Mouse (Mus musculus) hindbrain, embryonic 11.5 days (tissue): Measurements from ENCODE around the gene Upk3a. TPM values are rescaled to one million over a fixed set of nuclear protein-coding genes. Genes with fewer than 3 reads are reported as not detected.
A peak's percentile ranks its signal among the peaks of the same experiment; 100 is the strongest.

Experiments
- ATAC-seq: fragments of 200-750 bp; cut with Nextera tagmentation; 2 replicates; pipeline ENCODE4 v1.8.0; 2017; ENCODE audit warnings: mild to moderate bottlenecking, moderate TSS enrichment, moderate library complexity; ENCODE audit not compliant: low FRiP score
- DNase-seq: peaks from one replicate; pipeline ENCODE4 v3.0.0-alpha.2; 2015; ENCODE audit warnings: low spot score
- H3K27ac ChIP-seq: fragments of 300-500 bp; sonication (generic); 2 replicates; pipeline ENCODE4 v1.5.1; 2014; ENCODE audit warnings: mild to moderate bottlenecking, low read depth, low read length
- H3K27me3 ChIP-seq: fragments of 300-500 bp; sonication (generic); 2 replicates; pipeline ENCODE4 v1.6.1; 2014; ENCODE audit warnings: mild to moderate bottlenecking, low read length, moderate library complexity, mixed read lengths; ENCODE audit not compliant: control insufficient read depth, insufficient read depth
- H3K36me3 ChIP-seq: fragments of 300-500 bp; sonication (generic); 2 replicates; pipeline ENCODE4 v1.6.1; 2014; ENCODE audit warnings: mild to moderate bottlenecking, low read length, moderate library complexity, mixed read lengths; ENCODE audit not compliant: control insufficient read depth, insufficient read depth
- H3K4me1 ChIP-seq: fragments of 300-500 bp; sonication (generic); replicated peaks from 2 replicates; pipeline ENCODE4 v1.6.1; 2014; ENCODE audit warnings: low read length, mixed read lengths; ENCODE audit not compliant: control insufficient read depth, insufficient read depth
- H3K4me2 ChIP-seq: fragments of 300-500 bp; sonication (generic); replicated peaks from 2 replicates; pipeline ENCODE4 v1.6.1; 2014; ENCODE audit warnings: mild to moderate bottlenecking, low read depth, low read length
- H3K4me3 ChIP-seq: fragments of 300-500 bp; sonication (generic); 2 replicates; pipeline ENCODE4 v1.5.1; 2014; ENCODE audit warnings: low read depth, low read length
- H3K9ac ChIP-seq: fragments of 300-500 bp; sonication (generic); 2 replicates; pipeline ENCODE4 v1.6.1; 2014; ENCODE audit warnings: low read depth, low read length
- H3K9me3 ChIP-seq: fragments of 300-500 bp; sonication (generic); 2 replicates; pipeline ENCODE4 v1.6.1; 2016; ENCODE audit warnings: low read length; ENCODE audit not compliant: control insufficient read depth
- WGBS: fragments of 180-500 bp; shearing (Covaris S2); extraction: QIAGEN DNeasy Blood & Tissue Kit; methylation state at CpG from one replicate; pipeline ENCODE4 v1.1.7; 2014; 5-methylcytosine and 5-hydroxymethylcytosine counted together
- polyA plus RNA-seq: library from polyadenylated mRNA; unstranded; fragments of >200 nt; fragmentation: Nextera tagmentation; extraction: Ambion mirVana; gene quantifications from 2 replicates; pipeline ENCODE4 v1.2.1, GENCODE M21; 2014

The Upk3a gene
- polyA plus RNA-seq, 1 experiment from 2014 or later, result not detected

GRCm38 (mm10) chr15:85054098-85054497 lies 37.2 kb downstream of the Upk3a start:
- H3K36me3 ChIP-seq, result 0 out of 2 replicates have a peak, but pooled peaks cover 6% of the 10 kb centered on the region
- WGBS, result 96% methylated on average over 3 of the region's 3 CpGs
- H3K4me3 ChIP-seq, result no peak overlapping the region
- H3K4me2 ChIP-seq, result no peak overlapping the region
- no peaks in the 10 kb centered on the region for H3K27me3 ChIP-seq
- no peaks in the 10 kb centered on the region for H3K4me1 ChIP-seq
- H3K27ac ChIP-seq, result no peak overlapping the region
- H3K9ac ChIP-seq, result no peak overlapping the region
- ATAC-seq (no peak), DNase-seq (no peak)
- H3K9me3 ChIP-seq, result no peaks in the 10 kb centered on the region

GRCm38 (mm10) chr15:85055186-85055585 lies 38.2 kb downstream of the Upk3a start:
- H3K27me3 ChIP-seq, result no peaks in the 10 kb centered on the region
- ATAC-seq, result no peak
- WGBS, result 89% methylated on average over 4 of the region's 4 CpGs
- no peak for DNase-seq
- H3K4me3 ChIP-seq, result no peak overlapping the region
- H3K36me3 ChIP-seq, result 0 out of 2 replicates have a peak, but pooled peaks cover 6% of the 10 kb centered on the region
- H3K4me2 ChIP-seq, result no peak overlapping the region
- H3K4me1 ChIP-seq, result no peaks in the 10 kb centered on the region
- H3K27ac ChIP-seq, result no peak overlapping the region
- H3K9me3 ChIP-seq, result no peaks in the 10 kb centered on the region
- no peak overlapping the region for H3K9ac ChIP-seq

DNA sequence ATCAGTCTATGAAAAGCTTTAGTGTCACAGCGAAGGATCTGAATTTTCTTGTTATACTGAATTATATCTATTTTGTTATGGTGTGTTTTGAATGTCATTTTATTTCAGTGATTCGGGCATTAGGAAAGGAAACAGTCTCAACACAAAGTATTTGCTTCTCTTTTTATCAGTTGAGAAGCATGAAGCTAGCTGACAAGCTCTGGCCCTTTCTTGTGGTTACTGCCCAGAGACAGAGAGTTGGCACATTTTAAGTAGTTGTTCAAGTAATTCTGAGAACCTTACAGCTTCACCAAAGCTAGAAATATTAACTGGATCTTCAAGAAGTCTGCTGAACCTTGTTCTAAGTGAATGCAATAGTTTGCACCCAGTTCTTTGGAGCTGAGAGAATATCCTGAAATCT lies 46.5 kb downstream of the Upk3a start:
- no peaks in the 10 kb centered on the region for H3K27me3 ChIP-seq
- no peak for DNase-seq
- ATAC-seq, result no peak
- H3K9ac ChIP-seq, result no peak overlapping the region
- no peaks in the 10 kb centered on the region for H3K36me3 ChIP-seq
- 94% methylated on average over 2 of the region's 2 CpGs for whole genome bisulfite sequencing
- no peak overlapping the region for H3K4me3 ChIP-seq
- H3K4me2 ChIP-seq, result no peak overlapping the region
- no peak overlapping the region for H3K27ac ChIP-seq
- no peaks in the 10 kb centered on the region for H3K9me3 ChIP-seq
- H3K4me1 ChIP-seq, result no peaks in the 10 kb centered on the region

- H3K36me3 ChIP-seq, result no peaks in the 10 kb centered on the region
Observed at GRCm38 (mm10) chr15:85070561-85070960, 53.6 kb downstream of the Upk3a start.

More at GRCm38 (mm10) chr15:85070561-85070960, 53.6 kb downstream of the Upk3a start:
- 43% methylated on average over 2 of the region's 2 CpGs for WGBS
- Histone ChIP-seq H3K27ac (no peak overlapping the region), H3K4me2 (no peak overlapping the region), H3K9ac (no peak overlapping the region), H3K4me3 (no peak overlapping the region), H3K27me3 (no peaks in the 10 kb centered on the region), H3K4me1 (no peaks in the 10 kb centered on the region), H3K9me3 (no peaks in the 10 kb centered on the region)
- ATAC-seq (no peak), DNase-seq (peak; percentile 66)

Other genes starting within 250 kb of the Upk3a start
- 34.6 and 44.1 TPM in 2 replicates for gene Phf21b, start 161.1 kb upstream of the Upk3a start, polyA plus RNA-seq
- 0.61 and 0.62 TPM in 2 replicates for gene Gm29666, start 97.1 kb upstream of the Upk3a start, polyA plus RNA-seq
- 63.3 and 65.0 TPM in 2 replicates for gene Nup50, start 93.7 kb upstream of the Upk3a start, polyA plus RNA-seq
- gene 5031439G07Rik, start 28.6 kb upstream of the Upk3a start, polyA plus RNA-seq, result 11.8 and 12.9 TPM in 2 replicates
- 27.8 and 29.5 TPM in 2 replicates for gene Fam118a, start 11.8 kb downstream of the Upk3a start, polyA plus RNA-seq
- 0.08 and 0.13 TPM in 2 replicates for gene Smc1b, start 114.8 kb downstream of the Upk3a start, polyA plus RNA-seq
- 0.82 and 0.96 TPM in 2 replicates for gene Ribc2, start 114.9 kb downstream of the Upk3a start, polyA plus RNA-seq
- gene Fbln1, start 188.8 kb downstream of the Upk3a start, polyA plus RNA-seq, result 119 and 121 TPM in 2 replicates